Mouse (Mus musculus) forebrain, embryonic 11.5 days (tissue): ENCODE data around the gene Cars. TPM values are rescaled to one million over a fixed set of nuclear protein-coding genes. Genes with fewer than 3 reads are reported as not detected.
"Not testable (repeated sequence)": the region's sequence is repeated elsewhere in the genome, so short reads cannot be mapped to it uniquely, and the experiment has no call there.

Experiments used
- ATAC-seq: fragments of 200-750 bp; cut with Nextera tagmentation; replicated peaks from 2 replicates; pipeline ENCODE4 v1.8.0; 2017; ENCODE audit warnings: moderate TSS enrichment; ENCODE audit not compliant: low FRiP score
- DNase-seq: peaks from one replicate; pipeline ENCODE4 v3.0.0-alpha.2; 2017; ENCODE audit warnings: low spot score
- H3K27ac ChIP-seq: fragments of 300-500 bp; sonication (generic); 2 replicates; pipeline ENCODE4 v1.5.1; 2014; ENCODE audit warnings: low read depth, low read length
- H3K27me3 ChIP-seq: fragments of 300-500 bp; sonication (generic); 2 replicates; pipeline ENCODE4 v1.6.1; 2014; ENCODE audit warnings: mild to moderate bottlenecking, low read length, mixed read lengths; ENCODE audit not compliant: control insufficient read depth, insufficient read depth
- H3K36me3 ChIP-seq: fragments of 300-500 bp; sonication (generic); 2 replicates; pipeline ENCODE4 v1.6.1; 2014; ENCODE audit warnings: mild to moderate bottlenecking, low read length, moderate library complexity, mixed read lengths; ENCODE audit not compliant: control insufficient read depth, insufficient read depth
- H3K4me1 ChIP-seq: fragments of 300-500 bp; sonication (generic); replicated peaks from 2 replicates; pipeline ENCODE4 v1.6.1; 2014; ENCODE audit warnings: low read length, mixed read lengths; ENCODE audit not compliant: control insufficient read depth, insufficient read depth
- H3K4me2 ChIP-seq: fragments of 300-500 bp; sonication (generic); 2 replicates; pipeline ENCODE4 v1.6.1; 2014; ENCODE audit warnings: low read depth, mild to moderate bottlenecking, low read length, moderate library complexity, mixed read lengths; ENCODE audit not compliant: severe bottlenecking
- H3K4me3 ChIP-seq: fragments of 300-500 bp; sonication (generic); 2 replicates; pipeline ENCODE4 v1.5.1; 2014; ENCODE audit warnings: low read depth, low read length
- H3K9ac ChIP-seq: fragments of 300-500 bp; sonication (generic); 2 replicates; pipeline ENCODE4 v1.6.1; 2014; ENCODE audit warnings: low read length
- H3K9me3 ChIP-seq: fragments of 300-500 bp; sonication (generic); 2 replicates; pipeline ENCODE4 v1.6.1; 2016; ENCODE audit warnings: low read length, mixed read lengths; ENCODE audit not compliant: control insufficient read depth
- WGBS: fragments of 180-500 bp; shearing (Covaris S2); extraction: QIAGEN DNeasy Blood & Tissue Kit; methylation state at CpG from one replicate; pipeline ENCODE4 v1.1.7; 2014; 5-methylcytosine and 5-hydroxymethylcytosine counted together
- polyA plus RNA-seq: library from polyadenylated mRNA; unstranded; fragments of >200 nt; fragmentation: Nextera tagmentation; extraction: Ambion mirVana; gene quantifications from 2 replicates; pipeline ENCODE4 v1.2.1, GENCODE M21; 2014

Cars gene
- 72.6 and 83.1 TPM in 2 replicates for polyA plus RNA-seq

DNA sequence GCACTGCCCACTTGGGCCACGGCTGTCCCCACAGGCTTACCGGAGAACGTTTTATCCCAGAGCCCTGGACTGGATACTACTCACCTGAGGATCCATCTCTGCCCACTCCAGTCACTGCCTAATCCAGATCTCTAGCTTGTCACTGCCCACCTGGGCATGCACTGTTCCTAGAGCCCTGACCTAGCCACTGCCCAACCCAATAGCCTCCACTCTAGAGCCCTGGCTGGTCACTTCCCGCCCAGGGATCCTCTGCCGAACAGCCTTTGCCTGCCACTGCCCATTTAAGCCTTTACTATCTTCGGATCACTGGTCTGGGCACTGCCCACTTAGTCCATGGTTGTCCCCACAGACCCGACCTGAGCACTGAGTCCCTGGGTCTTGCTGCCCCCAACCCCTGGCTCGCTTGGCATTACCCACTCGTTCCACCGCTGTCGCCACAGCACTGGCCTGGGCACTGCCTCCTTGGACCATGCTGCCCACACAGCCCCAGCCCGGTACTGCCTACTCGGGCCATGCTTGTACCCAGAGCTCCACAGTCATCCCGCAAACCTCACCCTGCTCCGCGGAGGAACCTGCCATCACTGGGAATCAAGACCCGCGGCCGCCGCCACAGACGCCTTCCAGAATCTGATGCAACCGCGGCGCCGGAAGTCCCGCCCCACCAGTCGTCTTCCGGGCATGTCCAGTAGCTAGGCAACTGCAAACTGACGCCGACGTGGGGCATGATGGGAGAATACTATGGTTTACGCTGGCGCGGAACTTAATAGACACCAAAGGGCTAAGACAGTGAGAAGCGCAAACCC lies at the start of gene Cars:
Gene Cars, minus strand, starts transcription at position 663 of the 803 bp plus-strand sequence.
- Histone ChIP-seq H3K36me3 (no peaks in the 10 kb centered on the region; the same call in 1 of the 2 replicates), H3K4me2 (peak within 1 kb of the TSS; percentile 95), H3K4me1 (peaks cover 6% of the 10 kb centered on the region), H3K27me3 (no peaks in the 10 kb centered on the region), H3K9ac (peak within 1 kb of the TSS; percentile 85), H3K9me3 (no peaks in the 10 kb centered on the region), H3K27ac (peak within 1 kb of the TSS; percentile 31; the same call in 1 of the 2 replicates), H3K4me3 (peak within 1 kb of the TSS; percentile 86)
- ATAC-seq: peak; percentile 99
- DNase-seq: peak; percentile 96
- 1% methylated on average over 35 of the region's 35 CpGs for WGBS

DNA sequence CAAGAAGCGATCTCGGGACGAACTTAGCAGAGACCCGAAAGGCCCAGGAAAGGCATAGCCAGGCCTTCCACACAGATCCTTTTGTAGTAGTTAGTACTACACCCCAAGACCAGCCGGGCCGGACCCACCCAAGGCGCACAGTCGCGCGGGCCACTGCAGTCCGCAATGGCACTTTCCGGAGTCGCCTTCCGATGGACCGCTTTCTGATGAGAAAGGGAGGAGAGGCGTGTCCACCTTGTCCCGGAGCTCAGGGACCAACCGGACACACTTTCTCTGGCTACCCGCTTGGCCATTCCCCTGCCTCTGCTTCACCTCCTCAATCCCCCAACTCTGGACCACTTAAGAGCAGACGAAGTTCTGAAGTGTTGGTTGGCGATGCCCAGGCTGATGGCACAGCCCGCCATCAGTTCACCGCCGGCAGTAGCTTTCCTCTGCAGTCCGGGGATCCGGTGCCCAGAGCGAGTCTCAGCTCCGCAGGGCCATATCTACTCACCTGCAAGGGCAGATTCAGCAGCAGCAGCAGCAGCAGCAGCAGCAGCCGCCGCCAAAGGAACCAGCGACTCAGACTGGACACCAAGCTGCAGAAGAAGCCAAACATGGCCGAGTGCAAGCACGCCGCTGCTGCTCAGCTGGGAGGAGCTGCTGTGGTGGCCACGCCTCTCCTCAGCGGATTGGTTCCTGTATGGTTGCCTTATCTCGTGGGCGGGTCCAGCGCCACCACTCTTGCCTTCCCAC lies 49.3 kb upstream of the Cars start, which contains the start of gene Tnfrsf22:
Gene Tnfrsf22, minus strand, starts transcription at position 628 of the 735 bp plus-strand sequence.
- no peak within 1 kb of the TSS for H3K27ac ChIP-seq
- H3K27me3 ChIP-seq: no peaks in the 10 kb centered on the region
- WGBS: 3% methylated on average over 39 of the region's 39 CpGs
- H3K9me3 ChIP-seq: no peaks in the 10 kb centered on the region
- no peaks in the 10 kb centered on the region for H3K4me1 ChIP-seq
- peak; percentile 89 for DNase-seq
- ATAC-seq: peak; percentile 98
- H3K9ac ChIP-seq: peak within 1 kb of the TSS; percentile 74
- H3K36me3 ChIP-seq: no peaks in the 10 kb centered on the region
- peak within 1 kb of the TSS; percentile 66 for H3K4me3 ChIP-seq
- H3K4me2 ChIP-seq: peak within 1 kb of the TSS; percentile 86

DNA sequence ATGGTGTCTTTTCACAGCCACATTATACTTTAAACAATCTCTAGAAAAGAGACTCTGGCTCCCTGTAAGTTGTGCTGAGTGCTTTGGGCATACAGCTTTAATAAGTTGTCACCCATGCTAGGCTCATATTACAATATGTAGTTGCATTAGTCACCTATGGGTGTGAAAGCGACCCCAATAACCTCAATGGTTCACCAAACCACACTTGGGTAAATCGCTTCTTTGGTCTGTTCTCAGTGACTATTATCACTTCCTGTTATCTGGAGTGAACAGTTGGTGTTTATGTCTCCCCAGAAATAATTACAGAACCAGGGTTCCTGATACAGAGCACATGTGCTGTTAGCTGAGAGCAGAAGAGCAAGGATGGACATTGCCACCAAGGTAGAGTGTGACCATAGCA lies 44.1 kb upstream of the Cars start:
- not testable (repeated sequence) for DNase-seq, H3K27ac ChIP-seq, H3K9ac ChIP-seq, ATAC-seq, H3K9me3 ChIP-seq, H3K36me3 ChIP-seq, H3K4me3 ChIP-seq, H3K4me1 ChIP-seq, H3K27me3 ChIP-seq, H3K4me2 ChIP-seq
- WGBS: 90% methylated on average over 2 of the region's 2 CpGs

DNA sequence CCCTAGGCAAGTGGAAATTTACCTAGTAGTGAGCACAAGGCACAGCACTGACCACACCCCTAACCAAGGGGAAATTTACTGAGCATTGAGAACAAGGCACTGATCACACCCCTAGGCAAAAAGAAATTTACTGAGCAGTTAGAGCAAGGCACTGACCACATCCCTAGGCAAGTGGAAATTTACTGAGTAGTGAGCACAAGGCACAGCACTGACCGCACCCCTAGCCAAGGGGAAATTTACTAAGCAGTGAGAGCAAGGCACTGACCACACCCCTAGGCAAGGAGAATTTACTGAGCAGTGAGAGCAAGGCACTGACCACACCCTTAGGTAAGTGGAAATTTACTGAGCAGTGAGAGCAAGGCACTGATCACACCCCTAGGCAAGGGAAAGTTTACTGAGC lies 36.8 kb upstream of the Cars start:
- DNase-seq (no peak), ATAC-seq (no peak)
- Histone ChIP-seq H3K27me3 (no peaks in the 10 kb centered on the region), H3K27ac (no peak overlapping the region), H3K4me2 (no peak overlapping the region), H3K9me3 (no peaks in the 10 kb centered on the region), H3K36me3 (no peaks in the 10 kb centered on the region), H3K4me1 (no peaks in the 10 kb centered on the region), H3K9ac (no peak overlapping the region), H3K4me3 (no peak overlapping the region)
- 100% methylated on average over 1 of the region's 1 CpGs for WGBS

DNA sequence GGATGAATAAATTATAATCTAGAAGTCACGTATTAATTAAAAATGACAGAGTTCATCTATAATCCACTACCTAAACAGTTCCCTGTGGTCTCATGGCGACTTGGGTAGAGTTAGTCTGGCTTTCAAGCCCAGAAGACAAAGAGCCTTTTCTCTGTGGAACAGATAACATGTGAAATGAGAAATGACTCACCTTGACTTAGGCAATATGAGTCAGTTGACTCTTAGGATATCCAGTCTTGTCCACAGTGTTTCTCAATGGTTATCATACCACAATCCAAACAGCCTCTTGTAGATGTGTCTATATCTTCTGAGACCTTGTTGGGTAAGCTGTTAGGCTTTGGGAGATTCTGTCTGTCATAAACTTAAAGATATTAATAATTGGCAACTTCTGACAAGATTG lies 31.6 kb upstream of the Cars start:
- H3K4me2 ChIP-seq: no peak overlapping the region
- H3K4me3 ChIP-seq: no peak overlapping the region
- H3K9me3 ChIP-seq: no peaks in the 10 kb centered on the region
- ATAC-seq (no peak), DNase-seq (no peak)
- H3K27ac ChIP-seq: no peak overlapping the region
- H3K36me3 ChIP-seq: no peaks in the 10 kb centered on the region
- H3K4me1 ChIP-seq: no peaks in the 10 kb centered on the region
- H3K27me3 ChIP-seq: no peaks in the 10 kb centered on the region
- 73% methylated on average over 2 of the region's 2 CpGs for WGBS
- no peak overlapping the region for H3K9ac ChIP-seq

DNA sequence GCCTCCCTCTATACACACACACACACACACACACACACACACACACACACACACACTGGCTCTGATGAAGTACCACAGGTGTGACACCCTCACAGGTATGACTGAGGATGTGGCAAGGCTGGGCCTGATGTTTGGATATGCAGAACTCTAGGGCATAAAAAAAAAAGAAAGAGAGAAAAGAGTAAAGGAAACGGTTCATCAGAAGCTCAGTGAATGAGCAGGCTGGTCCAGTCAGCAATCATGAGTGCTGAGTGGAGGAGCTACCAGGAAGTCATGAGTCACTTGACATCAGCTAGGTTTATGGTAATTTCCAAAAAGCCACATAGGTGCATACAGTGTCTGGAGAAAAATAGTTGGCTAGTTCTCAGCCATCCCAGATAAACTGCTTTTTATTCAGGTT lies 29.6 kb upstream of the Cars start:
- H3K27ac ChIP-seq: no peak overlapping the region
- ATAC-seq: no peak
- no peak for DNase-seq
- no peaks in the 10 kb centered on the region for H3K9me3 ChIP-seq
- H3K36me3 ChIP-seq: no peaks in the 10 kb centered on the region
- H3K4me1 ChIP-seq: no peaks in the 10 kb centered on the region
- WGBS: 77% methylated on average over 1 of the region's 1 CpGs
- H3K9ac ChIP-seq: no peak overlapping the region
- H3K4me2 ChIP-seq: no peak overlapping the region
- H3K4me3 ChIP-seq: no peak overlapping the region
- no peaks in the 10 kb centered on the region for H3K27me3 ChIP-seq

DNA sequence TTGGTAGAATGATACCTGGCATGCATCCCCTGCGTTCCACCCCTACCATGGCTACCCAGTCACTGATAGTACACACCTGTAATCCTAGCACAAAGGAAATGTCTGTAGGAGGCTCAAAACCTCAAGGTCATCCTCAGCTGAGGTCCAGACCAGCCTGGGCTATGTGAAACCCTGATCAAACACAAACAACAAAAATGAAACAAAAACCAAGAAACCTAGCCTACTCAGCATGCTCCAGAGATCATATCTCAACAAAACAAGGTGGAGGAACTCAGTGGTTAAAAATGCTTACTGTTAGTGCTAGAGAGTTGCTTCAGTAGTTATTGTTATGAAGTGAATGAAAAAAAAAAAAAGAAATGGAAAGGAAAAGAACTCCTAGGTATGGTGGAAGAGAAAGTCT lies 28.6 kb upstream of the Cars start, which contains the start of gene Tnfrsf26:
Gene Tnfrsf26, minus strand, starts transcription at position 183 of the 400 bp plus-strand sequence.
- WGBS: 100% methylated on average over 1 of the region's 1 CpGs
- Histone ChIP-seq H3K4me3 (no peak within 1 kb of the TSS), H3K36me3 (no peaks in the 10 kb centered on the region), H3K4me1 (no peaks in the 10 kb centered on the region), H3K4me2 (no peak within 1 kb of the TSS), H3K27ac (no peak within 1 kb of the TSS), H3K9me3 (no peaks in the 10 kb centered on the region), H3K27me3 (no peaks in the 10 kb centered on the region), H3K9ac (no peak within 1 kb of the TSS)
- no peak for ATAC-seq
- no peak for DNase-seq

DNA sequence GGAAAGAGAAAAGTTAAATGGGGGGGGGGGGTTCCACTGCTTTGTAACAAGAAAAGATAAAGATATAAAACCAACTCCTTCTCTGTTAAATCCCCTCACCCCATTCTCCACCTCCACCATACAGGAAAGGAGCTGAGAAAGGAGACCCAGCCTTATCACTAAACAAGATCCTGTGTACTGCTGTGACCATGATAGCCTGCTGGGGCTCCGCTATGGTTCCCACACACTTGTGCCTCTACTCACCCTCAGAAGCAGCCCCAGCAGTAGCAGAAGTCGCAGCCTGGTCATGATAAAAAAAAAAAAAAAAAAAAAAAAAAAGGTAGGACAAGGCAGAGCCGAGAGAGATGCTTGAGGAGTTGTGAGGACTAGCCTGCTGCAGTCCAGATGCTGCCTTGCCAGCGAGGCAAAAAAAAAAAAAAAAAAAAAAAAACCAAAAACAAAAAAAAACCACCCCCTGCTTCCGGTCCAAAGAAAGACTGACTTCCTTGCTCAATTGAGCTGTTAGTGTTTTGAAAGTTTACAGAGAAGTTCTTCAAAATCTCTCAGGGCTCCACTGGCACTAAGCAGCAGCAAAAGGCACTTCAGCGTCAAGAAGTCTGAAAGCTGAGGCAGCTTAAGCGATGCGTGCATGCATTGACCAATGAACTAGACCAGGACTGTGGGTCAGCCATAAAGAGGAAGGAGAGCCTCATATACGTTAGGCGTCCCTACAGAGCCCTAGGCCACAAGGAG lies 27.8 kb upstream of the Cars start:
- 66% methylated on average over 10 of the region's 10 CpGs for whole genome bisulfite sequencing
- Histone ChIP-seq H3K9ac (no peak overlapping the region), H3K4me1 (no peaks in the 10 kb centered on the region), H3K27me3 (no peaks in the 10 kb centered on the region), H3K36me3 (no peaks in the 10 kb centered on the region), H3K27ac (no peak overlapping the region), H3K4me2 (no peak overlapping the region), H3K4me3 (no peak overlapping the region), H3K9me3 (no peaks in the 10 kb centered on the region)
- ATAC-seq: no peak
- DNase-seq: no peak
